Mouse (Mus musculus): Measurements from ENCODE around the gene Ist1. TPM values are rescaled to one million over a fixed set of nuclear protein-coding genes. Genes with fewer than 3 reads are reported as not detected.

Ist1 gene
- polyA plus RNA-seq, 1 experiment: 44.1 TPM

- H3K27me3 ChIP-seq (ENCODE audit: control insufficient read depth, insufficient read depth, insufficient read length): no peaks in the 10 kb centered on the region
- H3K79me2 ChIP-seq (ENCODE audit: control insufficient read depth, insufficient read depth): no peaks in the 10 kb centered on the region
- H3K4me2 ChIP-seq (ENCODE audit: low read depth): no peak overlapping the region
- H3ac ChIP-seq (ENCODE audit: control insufficient read depth, insufficient read length): no peak overlapping the region
- no peak overlapping the region for H3K4me3 ChIP-seq
- H3K36me3 ChIP-seq (ENCODE audit: control insufficient read depth, insufficient read depth): peaks cover 28% of the 10 kb centered on the region
- TF ChIP-seq REST (IDR thresholded peaks at IDR 0.05; ENCODE audit: insufficient read depth, insufficient read length): no peak
- no peak for TF ChIP-seq E2F4 (IDR thresholded peaks at IDR 0.05; ENCODE audit: insufficient read depth)
- no peak for TF ChIP-seq TCF3 (IDR thresholded peaks at IDR 0.05; ENCODE audit: insufficient read length, low read depth)
- no peak for TF ChIP-seq USF1 (IDR thresholded peaks at IDR 0.05; ENCODE audit: low read depth)
- TF ChIP-seq MAX (IDR thresholded peaks at IDR 0.05; ENCODE audit: low read depth): no peak
- no peak for TF ChIP-seq MYOG (IDR thresholded peaks at IDR 0.05; ENCODE audit: control insufficient read depth in 1 of 3, insufficient read depth in 1 of 3, insufficient read length in 2 of 3, low read depth in 2 of 3)
These were observed 14.9 kb upstream of the Ist1 start for GRCm38 (mm10) chr8:109707921-109708320.

- Histone ChIP-seq H3K79me2 (ENCODE audit: control insufficient read depth, insufficient read depth) (no peaks in the 10 kb centered on the region), H3K36me3 (ENCODE audit: control insufficient read depth, insufficient read depth) (peaks cover 27% of the 10 kb centered on the region), H3ac (ENCODE audit: control insufficient read depth, insufficient read length) (no peak overlapping the region), H3K4me3 (peak overlapping the region; percentile 39), H3K4me2 (ENCODE audit: low read depth) (peak overlapping the region; percentile 78), H3K27me3 (ENCODE audit: control insufficient read depth, insufficient read depth, insufficient read length) (no peaks in the 10 kb centered on the region)
- no peak for TF ChIP-seq CEBPB (IDR thresholded peaks at IDR 0.05; ENCODE audit: insufficient read depth, poor library complexity, severe bottlenecking)
- TF ChIP-seq REST (IDR thresholded peaks at IDR 0.05; ENCODE audit: insufficient read depth, insufficient read length): no peak
- no peak for TF ChIP-seq TCF12 (IDR thresholded peaks at IDR 0.05; ENCODE audit: insufficient read depth, poor library complexity, severe bottlenecking)
- TF ChIP-seq MYOG (IDR thresholded peaks at IDR 0.05; ENCODE audit: control insufficient read depth in 1 of 3, insufficient read depth in 1 of 3, insufficient read length in 2 of 3, low read depth in 2 of 3): peak in 1 of 3 experiments; percentile 18
- TF ChIP-seq SRF (IDR thresholded peaks at IDR 0.05; ENCODE audit: control insufficient read depth, insufficient read length, low read depth): no peak
These were observed 13.8 kb upstream of the Ist1 start for GRCm38 (mm10) chr8:109706874-109707237.

- Histone ChIP-seq H3K79me2 (ENCODE audit: control insufficient read depth, insufficient read depth) (no peaks in the 10 kb centered on the region), H3K36me3 (ENCODE audit: control insufficient read depth, insufficient read depth) (peaks cover 23% of the 10 kb centered on the region), H3ac (ENCODE audit: control insufficient read depth, insufficient read length) (peak overlapping the region; percentile 49), H3K4me2 (ENCODE audit: low read depth) (peak overlapping the region; percentile 78), H3K27me3 (ENCODE audit: control insufficient read depth, insufficient read depth, insufficient read length) (no peaks in the 10 kb centered on the region), H3K4me3 (peak overlapping the region; percentile 39)
- TF ChIP-seq TCF12 (IDR thresholded peaks at IDR 0.05; ENCODE audit: insufficient read depth, poor library complexity, severe bottlenecking) (no peak), SRF (IDR thresholded peaks at IDR 0.05; ENCODE audit: control insufficient read depth, insufficient read length, low read depth) (no peak), CEBPB (IDR thresholded peaks at IDR 0.05; ENCODE audit: insufficient read depth, poor library complexity, severe bottlenecking) (no peak), MYOG (IDR thresholded peaks at IDR 0.05; ENCODE audit: control insufficient read depth in 1 of 3, insufficient read depth in 1 of 3, insufficient read length in 2 of 3, low read depth in 2 of 3) (no peak), REST (IDR thresholded peaks at IDR 0.05; ENCODE audit: insufficient read depth, insufficient read length) (no peak), POLR2A (IDR thresholded peaks at IDR 0.05; ENCODE audit: insufficient read length, low read depth) (no peak), TCF3 (IDR thresholded peaks at IDR 0.05; ENCODE audit: insufficient read length, low read depth) (no peak), MAX (IDR thresholded peaks at IDR 0.05; ENCODE audit: low read depth) (no peak), USF1 (IDR thresholded peaks at IDR 0.05; ENCODE audit: low read depth) (no peak), E2F4 (IDR thresholded peaks at IDR 0.05; ENCODE audit: insufficient read depth) (no peak), MYOD1 (IDR thresholded peaks at IDR 0.05; ENCODE audit: control insufficient read depth in 1 of 3, insufficient read length in 2 of 3, low read depth in 2 of 3) (no peak), POLR2AphosphoS2 (IDR thresholded peaks at IDR 0.05; ENCODE audit: insufficient read length, low read depth) (no peak)
These were observed 13.2 kb upstream of the Ist1 start for GRCm38 (mm10) chr8:109706076-109706873.

GRCm38 (mm10) chr8:109705320-109706075, 12.4 kb upstream of the Ist1 start, which contains the start of gene Zfp821:
Zfp821 (plus strand) TSS chr8:109705546.
- no peaks in the 10 kb centered on the region for H3K79me2 ChIP-seq (ENCODE audit: control insufficient read depth, insufficient read depth)
- peak within 1 kb of the TSS; percentile 39 for H3K4me3 ChIP-seq
- peak within 1 kb of the TSS; percentile 49 for H3ac ChIP-seq (ENCODE audit: control insufficient read depth, insufficient read length)
- H3K4me2 ChIP-seq (ENCODE audit: low read depth): peak within 1 kb of the TSS; percentile 97
- H3K27me3 ChIP-seq (ENCODE audit: control insufficient read depth, insufficient read depth, insufficient read length): no peaks in the 10 kb centered on the region
- TF ChIP-seq POLR2A (IDR thresholded peaks at IDR 0.05; ENCODE audit: insufficient read length, low read depth) (peak; percentile 79), E2F4 (IDR thresholded peaks at IDR 0.05; ENCODE audit: insufficient read depth) (no peak), POLR2AphosphoS2 (IDR thresholded peaks at IDR 0.05; ENCODE audit: insufficient read length, low read depth) (peak; percentile 59)
- peaks cover 17% of the 10 kb centered on the region for H3K36me3 ChIP-seq (ENCODE audit: control insufficient read depth, insufficient read depth)

All from myocyte (in vitro differentiated cells).